Mouse (Mus musculus): Measurements from ENCODE around the gene Elp1.

The Elp1 gene

DNA sequence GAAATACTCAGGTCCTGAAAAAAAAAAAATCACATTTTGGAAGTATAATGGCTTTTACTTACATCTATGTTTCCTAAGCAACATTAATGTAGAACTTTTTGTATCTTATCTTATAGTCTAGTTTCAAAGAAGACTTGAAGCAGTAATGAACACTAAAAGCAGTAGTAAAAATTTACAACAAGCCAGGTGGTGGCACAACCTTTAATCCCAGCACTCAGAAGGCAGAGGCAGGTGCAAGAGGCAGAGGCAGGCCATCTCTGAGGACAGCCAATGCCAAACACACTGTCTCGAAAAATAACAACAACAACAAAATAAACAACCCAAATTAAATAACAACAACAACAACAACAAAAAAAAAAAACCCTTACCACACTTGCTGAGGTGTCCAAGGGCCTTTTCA is 31.1 kb downstream of the Elp1 start:
- no peak for DNase-seq (ENCODE audit: low spot score in 2 of 2)

DNA sequence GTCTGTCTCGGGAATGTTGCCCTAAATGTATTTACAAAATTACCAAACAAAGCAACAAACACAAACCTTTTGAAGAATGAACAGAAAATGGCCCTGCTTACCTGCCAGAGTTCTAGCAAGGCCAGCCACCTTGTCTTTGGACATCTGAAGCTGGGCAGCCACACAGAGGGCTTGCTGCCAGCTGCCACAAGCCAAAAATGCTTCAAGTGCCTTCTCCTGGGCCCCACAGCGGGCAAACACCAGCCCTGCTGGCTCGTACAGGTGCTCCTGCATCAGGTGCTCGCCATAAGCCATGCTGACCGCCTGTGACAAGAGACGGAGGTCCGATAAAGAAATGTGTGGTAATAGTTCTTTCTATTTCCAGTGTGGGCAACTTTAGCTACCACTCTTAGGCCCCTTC is 33.2 kb downstream of the Elp1 start:
- DNase-seq (ENCODE audit: low spot score in 2 of 2) = no peak

- no peak for DNase-seq (ENCODE audit: low spot score in 2 of 2)
These were observed 34.3 kb downstream of the Elp1 start for GRCm38 (mm10) chr4:56767861-56768284.

- no peak for DNase-seq (ENCODE audit: low spot score in 2 of 2)
These were observed 44.4 kb downstream of the Elp1 start for GRCm38 (mm10) chr4:56757693-56758092.

- DNase-seq (ENCODE audit: low spot score in 2 of 2) = no peak
These were observed 45.0 kb downstream of the Elp1 start for GRCm38 (mm10) chr4:56756966-56757600.

DNA sequence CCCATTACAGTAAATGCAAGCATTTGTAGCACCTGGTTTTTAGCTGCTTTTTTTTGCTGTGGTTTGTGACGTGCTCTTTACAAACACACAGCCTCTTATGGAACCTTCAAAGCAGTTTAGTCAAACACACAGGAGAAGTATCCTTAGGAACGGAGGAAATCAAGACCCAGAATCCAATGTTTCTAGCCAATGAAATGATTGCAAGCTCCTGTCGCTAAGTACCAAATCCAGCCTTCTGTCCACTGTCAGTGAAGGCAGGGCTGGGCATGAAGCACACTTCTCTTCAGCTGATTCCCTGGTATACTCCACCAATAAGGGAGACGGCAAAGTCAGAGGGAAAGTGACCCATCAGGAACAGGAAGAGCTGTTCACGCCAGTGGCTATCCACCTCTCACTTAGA is 46.1 kb downstream of the Elp1 start:
- DNase-seq (ENCODE audit: low spot score in 2 of 2) = no peak

GRCm38 (mm10) chr4:56747456-56747855 is 54.7 kb downstream of the Elp1 start:
- DNase-seq (ENCODE audit: low spot score in 2 of 2) = peak in 1 of 2 experiments; percentile 7

DNA sequence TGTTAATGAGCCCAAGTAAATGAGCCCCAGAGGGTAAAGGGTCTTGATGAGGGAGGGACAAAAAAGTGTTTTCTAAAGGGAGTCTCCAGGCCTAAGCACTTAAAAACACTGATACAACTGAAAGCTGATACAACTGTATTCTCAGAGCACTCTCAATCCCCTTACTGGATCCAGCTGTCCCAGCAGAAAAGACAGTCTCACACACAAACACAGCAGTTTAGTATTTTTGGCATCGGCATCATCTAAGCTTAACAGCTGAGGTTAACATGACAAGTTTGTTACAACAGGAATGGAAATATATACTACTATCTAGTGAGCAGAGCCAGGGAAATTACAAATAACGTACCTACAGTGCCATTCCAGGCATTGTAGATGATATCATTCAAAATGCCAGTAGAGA is 55.8 kb downstream of the Elp1 start:
- DNase-seq (ENCODE audit: low spot score in 2 of 2) = no peak

DNA sequence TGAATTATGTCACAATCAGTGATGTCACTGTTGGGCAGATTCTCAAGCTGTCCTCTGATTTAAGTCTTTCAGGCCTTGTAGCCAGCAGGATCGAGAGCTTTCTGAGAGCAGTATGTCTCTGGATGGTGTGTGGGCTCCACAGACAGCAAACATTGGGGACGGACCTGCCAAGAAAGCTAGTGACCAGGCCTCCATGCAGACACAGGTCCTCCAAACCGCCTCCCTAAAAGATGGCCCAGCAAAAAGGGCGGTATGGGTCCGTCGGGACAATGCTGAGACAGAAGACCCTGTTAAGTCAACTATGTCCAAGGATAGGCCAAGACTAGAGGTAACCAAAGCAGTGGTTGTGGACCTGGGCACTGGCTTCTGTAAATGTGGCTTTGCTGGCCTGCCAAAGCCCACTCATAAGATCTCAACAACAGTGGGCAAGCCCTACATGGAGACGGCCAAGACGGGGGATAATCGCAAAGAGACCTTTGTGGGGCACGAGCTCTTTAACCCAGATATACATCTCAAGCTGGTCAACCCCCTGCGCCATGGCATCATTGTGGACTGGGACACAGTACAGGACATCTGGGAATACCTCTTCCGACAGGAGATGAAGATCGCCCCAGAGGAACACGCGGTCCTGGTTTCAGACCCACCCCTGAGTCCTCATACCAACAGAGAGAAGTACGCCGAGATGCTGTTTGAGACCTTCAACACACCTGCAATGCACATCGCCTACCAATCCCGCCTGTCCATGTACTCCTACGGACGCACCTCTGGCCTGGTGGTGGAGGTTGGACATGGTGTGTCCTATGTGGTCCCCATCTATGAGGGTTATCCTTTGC is 58.6 kb downstream of the Elp1 start, which contains the start of gene Actl7a:
TSS of gene Actl7a (plus strand) at position 51 of the 833 bp plus-strand sequence.
- peak; percentile 18 to 23 for DNase-seq (ENCODE audit: low spot score in 2 of 2)

- DNase-seq (ENCODE audit: low spot score in 2 of 2) = peak in 1 of 2 experiments; percentile 12
These were observed 59.4 kb downstream of the Elp1 start for GRCm38 (mm10) chr4:56742698-56743097.

DNA sequence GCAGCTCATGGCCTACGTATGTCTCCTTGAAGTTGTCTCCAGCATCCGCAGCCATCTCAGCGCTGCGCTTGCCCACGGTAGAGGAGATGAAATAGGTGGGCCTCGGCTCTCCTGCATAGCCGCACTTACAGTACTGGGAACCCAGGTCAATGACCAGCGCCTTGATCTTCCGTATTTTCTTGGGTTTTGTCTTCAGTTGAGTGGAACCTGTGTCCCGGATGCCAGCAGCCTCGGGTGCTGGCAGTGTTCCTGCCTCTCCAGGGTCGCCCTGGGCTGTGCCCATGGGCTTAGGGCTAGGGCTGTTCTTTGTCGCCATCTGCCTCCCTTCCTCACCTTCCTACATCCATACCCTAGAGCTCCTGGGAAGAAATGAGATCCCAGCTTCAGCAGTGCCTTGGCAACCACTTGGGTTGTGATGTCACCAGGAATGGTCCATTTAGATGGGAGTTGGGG is 61.1 kb downstream of the Elp1 start, which contains the start of gene Actl7b:
TSS of gene Actl7b (minus strand) at position 403 of the 453 bp plus-strand sequence.
- peak in 1 of 2 experiments; percentile 18 for DNase-seq (ENCODE audit: low spot score in 2 of 2)

- peak in 1 of 2 experiments; percentile 14 for DNase-seq (ENCODE audit: low spot score in 2 of 2)
These were observed 61.5 kb downstream of the Elp1 start for GRCm38 (mm10) chr4:56740611-56741010.

GRCm38 (mm10) chr4:56740020-56740485 is 62.1 kb downstream of the Elp1 start, which contains the start of gene Gm26657:
Gene Gm26657 (plus strand): TSS chr4:56740070.
- peak in 1 of 2 experiments; percentile 28 for DNase-seq (ENCODE audit: low spot score in 2 of 2)

- DNase-seq (ENCODE audit: low spot score in 2 of 2) = peak; percentile 42 to 56
These were observed 76.3 kb downstream of the Elp1 start for GRCm38 (mm10) chr4:56725839-56726238.

- DNase-seq (ENCODE audit: low spot score in 2 of 2) = peak in 1 of 2 experiments; percentile 2
These were observed 78.9 kb downstream of the Elp1 start for GRCm38 (mm10) chr4:56723237-56723636.

DNA sequence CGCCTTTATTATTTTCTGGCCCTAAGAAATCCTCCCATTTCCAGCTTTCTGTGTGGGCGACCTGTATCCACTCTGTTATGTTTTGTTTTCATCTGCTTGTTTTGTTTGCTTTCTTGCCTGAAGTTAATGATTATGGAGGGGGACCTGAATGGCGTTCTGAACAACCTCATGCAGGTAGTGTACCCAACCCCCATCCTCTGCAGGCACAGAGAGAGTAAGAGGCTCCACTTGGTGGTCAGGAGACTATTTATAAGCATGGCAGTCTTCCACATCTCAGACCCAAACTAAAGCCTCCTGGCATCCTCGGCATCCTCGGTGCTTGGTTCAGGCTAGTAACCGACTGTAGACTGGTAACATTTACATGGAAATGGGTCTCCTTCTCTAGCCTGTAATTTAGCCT is 79.8 kb downstream of the Elp1 start:
- DNase-seq (ENCODE audit: low spot score in 2 of 2) = peak in 1 of 2 experiments; percentile 5

- peak in 1 of 2 experiments; percentile 50 for DNase-seq (ENCODE audit: low spot score in 2 of 2)
These were observed 80.7 kb downstream of the Elp1 start for GRCm38 (mm10) chr4:56721469-56721868.

- DNase-seq (ENCODE audit: low spot score in 2 of 2) = peak in 1 of 2 experiments; percentile 19
These were observed 81.7 kb downstream of the Elp1 start for GRCm38 (mm10) chr4:56720403-56720802.

DNA sequence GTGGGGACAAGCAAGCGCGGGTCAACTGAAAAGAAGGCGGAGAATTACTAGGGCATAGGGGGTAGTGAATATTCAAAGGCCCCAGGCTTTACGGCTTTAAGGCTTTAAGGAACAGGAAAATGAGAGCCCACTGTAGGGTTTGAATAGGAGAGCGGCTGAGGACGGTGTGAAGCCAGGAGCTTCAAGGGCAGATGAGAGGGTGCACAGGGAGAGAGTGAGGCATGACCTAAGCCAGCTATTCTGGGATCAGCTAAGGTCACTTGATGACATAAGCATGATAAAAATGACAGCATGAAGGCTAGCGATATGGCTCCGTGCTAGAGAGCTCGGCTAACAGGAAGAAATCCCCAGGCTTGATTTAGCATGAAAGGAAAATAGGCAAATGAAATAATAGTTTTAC is 82.7 kb downstream of the Elp1 start:
- DNase-seq (ENCODE audit: low spot score in 2 of 2) = peak in 1 of 2 experiments; percentile 10

DNA sequence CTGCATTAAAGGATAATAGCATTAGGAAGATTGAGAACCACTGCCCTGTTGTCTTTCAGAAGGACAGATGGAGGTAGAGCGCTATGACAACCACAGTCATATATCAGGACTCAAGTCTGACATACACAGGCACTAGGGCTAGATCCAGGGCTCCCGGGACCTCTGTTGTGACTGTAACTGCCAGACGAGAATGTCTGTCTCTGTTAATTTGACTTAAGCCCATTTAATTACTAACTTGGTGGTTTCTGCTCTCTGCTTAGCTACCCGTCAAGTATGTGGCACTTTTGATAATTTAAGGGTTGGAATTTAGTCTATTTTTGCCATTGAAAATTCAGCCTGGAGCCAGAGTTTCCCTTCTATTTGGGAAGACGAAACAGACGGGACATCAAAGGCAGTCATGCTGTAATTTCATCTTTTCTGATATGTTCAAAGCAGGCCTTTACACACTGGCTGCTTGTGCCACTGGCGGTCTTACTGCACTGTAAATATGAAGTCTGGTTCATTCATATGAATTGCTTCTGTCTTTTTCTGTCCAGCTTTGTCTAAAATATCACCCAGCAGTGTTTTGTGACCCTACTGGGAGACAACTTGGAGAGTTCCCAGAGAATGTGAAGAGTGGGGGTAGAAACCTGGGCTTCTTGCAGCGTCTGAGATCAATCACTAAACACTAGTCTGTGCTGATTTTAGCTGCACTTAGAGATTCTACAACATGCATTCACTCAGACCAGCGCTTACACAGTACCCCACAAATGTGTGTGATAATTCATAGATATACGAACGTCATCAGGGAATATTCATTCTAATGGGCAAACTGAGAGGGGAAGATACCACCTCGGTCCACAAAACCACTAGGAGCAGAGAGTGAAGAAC is 83.3 kb downstream of the Elp1 start:
- peak in 1 of 2 experiments; percentile 19 for DNase-seq (ENCODE audit: low spot score in 2 of 2)

- DNase-seq (ENCODE audit: low spot score in 2 of 2) = no peak
These were observed 84.2 kb downstream of the Elp1 start for GRCm38 (mm10) chr4:56717932-56718331.

All from right cerebral cortex, postnatal 10 days (tissue).